ENCODE assay signal across 18 mouse cellular contexts in the genomic region with DNA sequence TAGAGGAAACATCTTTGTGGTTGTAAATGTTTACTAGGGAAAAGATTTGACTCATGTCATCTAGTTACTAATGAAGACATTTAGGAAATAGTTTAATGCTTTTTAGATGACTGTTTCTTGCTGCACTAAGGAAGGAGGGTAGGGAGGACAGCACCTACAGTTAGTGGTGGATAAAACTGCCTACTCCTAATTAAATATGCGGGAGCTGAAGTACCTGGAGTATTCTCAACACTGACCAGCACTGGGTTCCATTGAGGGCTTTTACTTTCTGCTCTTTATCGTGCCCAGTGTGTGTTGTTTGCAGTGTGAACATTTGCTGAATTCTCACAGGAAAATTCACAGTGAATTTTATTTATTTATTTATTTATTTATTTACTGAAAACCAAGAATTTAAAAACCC.
"Had no signal": no experiment of that assay in that cellular context is flagged by ENCODE, and none has a peak within 500 bp of the region (broad histone marks: within the 10 kb centered on the region; RNA-seq: fewer than 3 reads in every experiment).

No protein-coding gene starts in this region.

- H3K4me3 ChIP-seq: liver, embryonic 12.5 days; midbrain, embryonic 12.5 days; myocyte; neural tube, embryonic 13.5 days; neural tube, embryonic 15.5 days had no signal

- H3K27ac ChIP-seq: liver, embryonic 12.5 days; liver, embryonic 14.5 days; midbrain, embryonic 12.5 days; neural tube, embryonic 13.5 days; neural tube, embryonic 15.5 days had no signal

- H3K9ac ChIP-seq: liver, embryonic 12.5 days; liver, embryonic 14.5 days; lung, embryonic 14.5 days; midbrain, embryonic 12.5 days; neural tube, embryonic 13.5 days; neural tube, embryonic 15.5 days had no signal

- ATAC-seq: liver, embryonic 12.5 days had no signal

- H3K4me2 ChIP-seq: liver, embryonic 12.5 days; lung, embryonic 14.5 days; midbrain, embryonic 12.5 days; neural tube, embryonic 13.5 days; neural tube, embryonic 15.5 days had no signal

- DNase-seq: lung, adult 18-20 months; lung, embryonic 14.5 days; lung, postnatal 10 days; lung, postnatal 4 days; retina, postnatal 1 day; right cerebral cortex, adult 18-20 months; right cerebral cortex, postnatal 25 days; right cerebral cortex, postnatal 4 days; spleen, adult 18-20 months; thymus, adult 18-20 months; thymus, postnatal 14 days; thymus, postnatal 36 days had no signal

- H3K9me3 ChIP-seq: liver, embryonic 12.5 days; midbrain, embryonic 12.5 days; neural tube, embryonic 13.5 days; neural tube, embryonic 15.5 days had no signal

- H3K36me3 ChIP-seq: liver, embryonic 12.5 days; midbrain, embryonic 12.5 days; neural tube, embryonic 13.5 days; neural tube, embryonic 15.5 days had no signal

- H3K27me3 ChIP-seq: liver, embryonic 12.5 days; midbrain, embryonic 12.5 days; neural tube, embryonic 13.5 days; neural tube, embryonic 15.5 days had no signal

- H3K4me1 ChIP-seq: liver, embryonic 12.5 days; midbrain, embryonic 12.5 days; neural tube, embryonic 15.5 days had no signal
